Mouse (Mus musculus): ENCODE data around the gene Litaf.

GRCm38 (mm10) chr16:10911061-10911460, 154.9 kb downstream of the Litaf start:
- TF ChIP-seq E2F4 (IDR thresholded peaks at IDR 0.05; ENCODE audit: insufficient read depth) (no peak), POLR2A (IDR thresholded peaks at IDR 0.05; ENCODE audit: insufficient read length, low read depth) (no peak)
